Mouse (Mus musculus) limb, embryonic 12.5 days (tissue): ENCODE measurements at regions not wholly inside any gene's neighbourhood (a gene's known extent, or its start where the extent isn't known, plus 50 kb on each side); places are given as distances from the start of the nearest gene placed in this dataset.

Experiments used
- ATAC-seq: fragments of 200-750 bp; cut with Nextera tagmentation; 2 replicates; pipeline ENCODE4 v1.8.0; 2017; ENCODE audit warnings: low read depth, moderate TSS enrichment; ENCODE audit not compliant: insufficient number of reproducible peaks, insufficient read depth, low FRiP score, low TSS enrichment
- H3K27ac ChIP-seq: fragments of 300-500 bp; sonication (generic); 2 replicates; pipeline ENCODE4 v1.5.1; 2016; ENCODE audit warnings: mild to moderate bottlenecking, moderate library complexity
- H3K27me3 ChIP-seq: fragments of 300-500 bp; sonication (generic); 2 replicates; pipeline ENCODE4 v1.6.1; 2016; ENCODE audit warnings: mild to moderate bottlenecking, moderate library complexity
- H3K36me3 ChIP-seq: fragments of 300-500 bp; sonication (generic); 2 replicates; pipeline ENCODE4 v1.6.1; 2016; ENCODE audit warnings: mild to moderate bottlenecking, moderate library complexity
- H3K4me1 ChIP-seq: fragments of 300-500 bp; sonication (generic); replicated peaks from 2 replicates; pipeline ENCODE4 v1.6.1; 2016
- H3K4me2 ChIP-seq: fragments of 300-500 bp; sonication (generic); 2 replicates; pipeline ENCODE4 v1.6.1; 2016; ENCODE audit warnings: mild to moderate bottlenecking, moderate library complexity
- H3K4me3 ChIP-seq: fragments of 300-500 bp; sonication (generic); replicated peaks from 2 replicates; pipeline ENCODE4 v1.5.1; 2016; ENCODE audit warnings: mild to moderate bottlenecking
- H3K9ac ChIP-seq: fragments of 300-500 bp; sonication (generic); replicated peaks from 2 replicates; pipeline ENCODE4 v1.6.1; 2016; ENCODE audit warnings: mild to moderate bottlenecking, moderate library complexity
- H3K9me3 ChIP-seq: fragments of 300-500 bp; sonication (generic); 2 replicates; pipeline ENCODE4 v1.6.1; 2016; ENCODE audit warnings: mild to moderate bottlenecking, moderate library complexity
- WGBS: fragments of 180-500 bp; shearing (Covaris S2); methylation state at CpG from one replicate; pipeline ENCODE4 v1.1.7; 2016; 5-methylcytosine and 5-hydroxymethylcytosine counted together

GRCm38 (mm10) chr12:77537139-77537848 lies 299.4 kb downstream of the Fut8 start:
- H3K4me2 ChIP-seq = no peak overlapping the region
- 87% methylated on average over 8 of the region's 8 CpGs for WGBS
- no peak overlapping the region for H3K27ac ChIP-seq
- ATAC-seq = no peak
- no peaks in the 10 kb centered on the region for H3K36me3 ChIP-seq
- no peak overlapping the region for H3K4me3 ChIP-seq
- no peak overlapping the region for H3K9ac ChIP-seq
- no peaks in the 10 kb centered on the region for H3K9me3 ChIP-seq
- no peaks in the 10 kb centered on the region for H3K27me3 ChIP-seq
- H3K4me1 ChIP-seq = peaks cover 8% of the 10 kb centered on the region; the same call in 1 of the 2 replicates

- peak; percentile 59; the same call in 1 of the 2 replicates for ATAC-seq
Measured at GRCm38 (mm10) chr12:77539661-77540431, 301.9 kb downstream of the Fut8 start.

GRCm38 (mm10) chr12:77541051-77541765 lies 303.3 kb downstream of the Fut8 start:
- Histone ChIP-seq H3K27me3 (no peaks in the 10 kb centered on the region), H3K9me3 (no peaks in the 10 kb centered on the region), H3K36me3 (no peaks in the 10 kb centered on the region), H3K4me3 (no peak overlapping the region), H3K4me2 (no peak overlapping the region), H3K27ac (no peak overlapping the region), H3K9ac (no peak overlapping the region), H3K4me1 (peaks cover 14% of the 10 kb centered on the region; the same call in 1 of the 2 replicates)
- WGBS = 80% methylated on average over 10 of the region's 10 CpGs
- ATAC-seq = no peak

More at GRCm38 (mm10) chr12:77539661-77540431, 301.9 kb downstream of the Fut8 start:
- Histone ChIP-seq H3K27ac (peak overlapping the region; percentile 59), H3K4me3 (no peak overlapping the region), H3K9me3 (no peaks in the 10 kb centered on the region), H3K36me3 (no peaks in the 10 kb centered on the region), H3K4me1 (peaks cover 14% of the 10 kb centered on the region; the same call in 1 of the 2 replicates), H3K4me2 (no peak overlapping the region), H3K9ac (no peak overlapping the region), H3K27me3 (no peaks in the 10 kb centered on the region)
- WGBS = 68% methylated on average over 10 of the region's 10 CpGs

- H3K4me1 ChIP-seq = peaks cover 14% of the 10 kb centered on the region; the same call in 1 of the 2 replicates
- H3K4me3 ChIP-seq = no peak overlapping the region
- H3K9ac ChIP-seq = no peak overlapping the region
- no peak overlapping the region for H3K27ac ChIP-seq
- no peaks in the 10 kb centered on the region for H3K9me3 ChIP-seq
- 80% methylated on average over 4 of the region's 4 CpGs for WGBS
- no peak for ATAC-seq
- no peaks in the 10 kb centered on the region for H3K36me3 ChIP-seq
- no peaks in the 10 kb centered on the region for H3K27me3 ChIP-seq
- H3K4me2 ChIP-seq = no peak overlapping the region
Measured at GRCm38 (mm10) chr12:77541826-77542225, 303.9 kb downstream of the Fut8 start.

GRCm38 (mm10) chr12:77543651-77544050 lies 305.7 kb downstream of the Fut8 start:
- Histone ChIP-seq H3K9ac (no peak overlapping the region), H3K4me1 (peaks cover 14% of the 10 kb centered on the region; the same call in 1 of the 2 replicates), H3K4me2 (no peak overlapping the region), H3K36me3 (no peaks in the 10 kb centered on the region), H3K27me3 (no peaks in the 10 kb centered on the region), H3K9me3 (no peaks in the 10 kb centered on the region), H3K27ac (no peak overlapping the region), H3K4me3 (no peak overlapping the region)
- 85% methylated on average over 6 of the region's 6 CpGs for WGBS
- no peak for ATAC-seq

- ATAC-seq = no peak
- H3K9ac ChIP-seq = no peak overlapping the region
- no peaks in the 10 kb centered on the region for H3K27me3 ChIP-seq
- H3K36me3 ChIP-seq = no peaks in the 10 kb centered on the region
- no peak overlapping the region for H3K4me3 ChIP-seq
- H3K4me1 ChIP-seq = 0 out of 2 replicates have a peak, but pooled peaks cover 6% of the 10 kb centered on the region
- H3K27ac ChIP-seq = no peak overlapping the region
- 75% methylated on average over 2 of the region's 2 CpGs for WGBS
- no peak overlapping the region for H3K4me2 ChIP-seq
- no peaks in the 10 kb centered on the region for H3K9me3 ChIP-seq
Measured at GRCm38 (mm10) chr12:77546165-77546564, 308.2 kb downstream of the Fut8 start.

- ATAC-seq = no peak
- Histone ChIP-seq H3K9me3 (no peaks in the 10 kb centered on the region), H3K4me3 (no peak overlapping the region), H3K4me2 (no peak overlapping the region), H3K4me1 (0 out of 2 replicates have a peak, but pooled peaks cover 3% of the 10 kb centered on the region), H3K27me3 (0 out of 2 replicates have a peak, but pooled peaks cover 9% of the 10 kb centered on the region), H3K27ac (no peak overlapping the region), H3K9ac (no peak overlapping the region), H3K36me3 (no peaks in the 10 kb centered on the region)
- WGBS = 12% methylated on average over 3 of the region's 3 CpGs
Measured at GRCm38 (mm10) chr12:77568286-77568685, 330.4 kb downstream of the Fut8 start.

- Histone ChIP-seq H3K4me2 (no peak overlapping the region), H3K9ac (no peak overlapping the region), H3K9me3 (no peaks in the 10 kb centered on the region), H3K4me3 (no peak overlapping the region), H3K4me1 (0 out of 2 replicates have a peak, but pooled peaks cover 3% of the 10 kb centered on the region), H3K27ac (no peak overlapping the region), H3K36me3 (no peaks in the 10 kb centered on the region), H3K27me3 (no peaks in the 10 kb centered on the region)
- WGBS = 86% methylated on average over 3 of the region's 3 CpGs
- no peak for ATAC-seq
Measured at GRCm38 (mm10) chr12:77570501-77570900, 332.6 kb downstream of the Fut8 start.

GRCm38 (mm10) chr12:77571071-77571470 lies 333.1 kb downstream of the Fut8 start:
- Histone ChIP-seq H3K4me3 (no peak overlapping the region), H3K9ac (no peak overlapping the region), H3K27ac (no peak overlapping the region), H3K27me3 (no peaks in the 10 kb centered on the region), H3K4me2 (no peak overlapping the region), H3K9me3 (no peaks in the 10 kb centered on the region), H3K36me3 (no peaks in the 10 kb centered on the region), H3K4me1 (0 out of 2 replicates have a peak, but pooled peaks cover 3% of the 10 kb centered on the region)
- no peak for ATAC-seq
- WGBS = 81% methylated on average over 5 of the region's 5 CpGs

- Histone ChIP-seq H3K27ac (no peak overlapping the region), H3K4me2 (no peak overlapping the region), H3K4me3 (no peak overlapping the region), H3K27me3 (no peaks in the 10 kb centered on the region), H3K36me3 (no peaks in the 10 kb centered on the region), H3K9me3 (no peaks in the 10 kb centered on the region), H3K4me1 (no peaks in the 10 kb centered on the region), H3K9ac (no peak overlapping the region)
- WGBS = 61% methylated on average over 3 of the region's 3 CpGs
- no peak for ATAC-seq
Measured at GRCm38 (mm10) chr12:77575046-77575445, 337.1 kb downstream of the Fut8 start.

- H3K27me3 ChIP-seq = no peaks in the 10 kb centered on the region
- no peak overlapping the region for H3K27ac ChIP-seq
- peaks cover 12% of the 10 kb centered on the region; the same call in 1 of the 2 replicates for H3K4me1 ChIP-seq
- H3K4me3 ChIP-seq = no peak overlapping the region
- no peaks in the 10 kb centered on the region for H3K36me3 ChIP-seq
- 88% methylated on average over 2 of the region's 2 CpGs for WGBS
- no peak for ATAC-seq
- no peak overlapping the region for H3K4me2 ChIP-seq
- no peak overlapping the region for H3K9ac ChIP-seq
- H3K9me3 ChIP-seq = no peaks in the 10 kb centered on the region
Measured at GRCm38 (mm10) chr12:77588297-77588696, 350.4 kb downstream of the Fut8 start.
